Mouse (Mus musculus) 3134 (cell line): ENCODE results near the gene Nup210.
"Not testable (repeated sequence)": the region's sequence is repeated elsewhere in the genome, so short reads cannot be mapped to it uniquely, and the experiment has no call there.

Experiments
- DNase-seq: peaks from one replicate; pipeline ENCODE4 v3.0.0-alpha.2; 2011; ENCODE audit warnings: low spot score; ENCODE audit not compliant: insufficient read length; ENCODE audit errors: extremely low read depth

Gene Nup210

GRCm38 (mm10) chr6:91145056-91145455, 28.4 kb upstream of the Nup210 start:
- DNase-seq: no peak

GRCm38 (mm10) chr6:91139846-91140245, 23.2 kb upstream of the Nup210 start:
- peak; percentile 43 for DNase-seq

GRCm38 (mm10) chr6:91137343-91137956, 20.8 kb upstream of the Nup210 start:
- DNase-seq: no peak

- no peak for DNase-seq
These were observed 14.2 kb upstream of the Nup210 start for GRCm38 (mm10) chr6:91130856-91131255.

GRCm38 (mm10) chr6:91128996-91129395, 12.4 kb upstream of the Nup210 start:
- no peak for DNase-seq

GRCm38 (mm10) chr6:91125228-91125585, 8.6 kb upstream of the Nup210 start:
- no peak for DNase-seq

- DNase-seq: no peak
These were observed 7.9 kb upstream of the Nup210 start for GRCm38 (mm10) chr6:91124286-91125227.

GRCm38 (mm10) chr6:91123453-91123852, 6.8 kb upstream of the Nup210 start:
- DNase-seq: no peak

- not testable (repeated sequence) for DNase-seq
These were observed 4.5 kb upstream of the Nup210 start for GRCm38 (mm10) chr6:91121089-91121488.

- no peak for DNase-seq
These were observed 3.6 kb upstream of the Nup210 start for GRCm38 (mm10) chr6:91120206-91120605.

- DNase-seq: no peak
These were observed 1.9 kb upstream of the Nup210 start for GRCm38 (mm10) chr6:91118526-91118925.

GRCm38 (mm10) chr6:91117149-91117548, 520 bp upstream of the Nup210 start:
- no peak for DNase-seq

- no peak for DNase-seq
These were observed 776 bp downstream of the Nup210 start for GRCm38 (mm10) chr6:91115863-91116243.

- no peak for DNase-seq
These were observed 1.5 kb downstream of the Nup210 start for GRCm38 (mm10) chr6:91115158-91115557.

- DNase-seq: no peak
These were observed 1.9 kb downstream of the Nup210 start for GRCm38 (mm10) chr6:91114716-91115115.

- DNase-seq: no peak
These were observed 4.7 kb downstream of the Nup210 start for GRCm38 (mm10) chr6:91111954-91112252.

GRCm38 (mm10) chr6:91111141-91111953, 5.3 kb downstream of the Nup210 start:
- no peak for DNase-seq

GRCm38 (mm10) chr6:91110323-91111020, 6.2 kb downstream of the Nup210 start:
- DNase-seq: no peak

- DNase-seq: no peak
These were observed 7.1 kb downstream of the Nup210 start for GRCm38 (mm10) chr6:91109489-91109888.

- DNase-seq: no peak
These were observed 7.6 kb downstream of the Nup210 start for GRCm38 (mm10) chr6:91108917-91109450.
